Mouse (Mus musculus): Measurements from ENCODE around the gene Pdlim7.

The Pdlim7 gene

DNA sequence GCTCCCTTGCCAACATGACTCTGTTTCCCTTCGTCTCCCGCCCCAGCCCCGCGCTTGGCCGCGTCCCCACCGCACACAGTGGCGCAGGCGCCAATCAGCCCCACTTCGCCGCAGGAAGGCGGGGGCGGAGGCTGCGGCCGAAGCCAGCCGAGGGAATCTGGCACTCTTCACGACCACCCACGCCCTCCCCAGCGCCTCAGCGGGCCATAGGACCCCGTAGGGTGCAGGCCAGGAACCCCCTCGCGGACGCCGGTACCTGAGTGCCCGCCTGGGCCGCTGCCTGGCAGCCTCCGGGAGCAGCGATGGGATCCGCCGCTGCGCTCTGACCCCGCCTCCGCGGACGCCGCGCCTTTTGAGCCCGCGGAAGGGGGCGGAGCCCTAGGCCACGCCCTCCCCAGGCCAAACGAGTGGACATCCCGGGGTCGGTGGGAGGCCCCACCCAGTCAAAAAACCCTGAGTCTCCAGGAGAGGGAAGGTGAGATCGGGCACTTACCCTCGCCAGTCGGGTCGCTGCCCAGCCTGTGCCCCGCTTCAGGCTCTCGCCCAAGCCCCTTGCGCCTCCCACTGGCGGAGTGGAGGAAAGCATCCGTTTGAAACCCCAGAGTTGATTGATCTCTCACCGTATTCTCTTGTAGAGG, at the start of gene Pdlim7:
Pdlim7 (minus strand) TSS at position 566 of the 638 bp plus-strand sequence.
- in situ Hi-C loops (cut with MboI; ENCODE audit: low pct_unique_long_range_greater_than_20kb in 1 of 2, low sequenced_read_pairs in 2 of 2, unreplicated experiment in 1 of 2), result no loop called here

DNA sequence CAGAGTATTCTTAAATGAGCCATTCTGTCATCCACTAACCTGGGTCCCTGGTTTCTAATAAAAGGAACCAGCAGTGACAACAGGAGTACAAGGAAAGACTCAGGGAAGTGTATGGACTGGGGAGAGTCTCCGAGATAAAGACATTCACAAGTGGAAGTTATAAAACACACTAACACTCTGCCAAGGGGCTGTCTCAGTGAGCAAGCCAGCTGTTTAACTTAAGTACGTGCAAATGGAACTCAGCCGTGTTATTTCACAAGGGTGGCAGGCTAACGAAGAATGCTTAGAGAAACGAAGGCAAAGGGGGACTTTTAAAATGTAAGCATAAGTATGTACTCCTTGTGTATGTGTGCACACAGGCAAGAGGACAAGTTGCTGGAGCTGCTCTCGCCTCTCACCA, 44.0 kb upstream of the Pdlim7 start:
- in situ Hi-C loops (cut with MboI; ENCODE audit: low pct_unique_long_range_greater_than_20kb in 1 of 2, low sequenced_read_pairs in 2 of 2, unreplicated experiment in 1 of 2), result no loop called here

DNA sequence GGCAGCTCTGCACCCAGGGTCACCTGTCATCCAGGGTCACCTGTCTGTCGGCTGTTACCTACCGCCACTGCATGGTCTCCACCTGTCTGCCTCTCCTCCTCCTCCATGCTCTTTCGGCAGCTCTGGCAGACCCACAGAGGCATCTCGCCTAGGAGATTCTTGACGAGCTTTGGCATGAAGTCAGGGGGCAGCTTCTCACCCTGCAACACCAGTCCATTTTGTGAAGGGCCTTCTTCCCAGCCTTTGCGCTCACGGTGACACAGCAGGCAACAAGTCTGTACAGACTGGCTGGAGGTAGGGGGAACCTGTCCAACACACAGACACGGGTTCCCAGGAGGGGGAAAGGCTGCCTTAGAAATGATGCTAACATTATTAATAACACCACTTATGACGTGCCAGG, 42.4 kb upstream of the Pdlim7 start:
- in situ Hi-C loops (cut with MboI; ENCODE audit: low pct_unique_long_range_greater_than_20kb in 1 of 2, low sequenced_read_pairs in 2 of 2, unreplicated experiment in 1 of 2), result no loop called here

DNA sequence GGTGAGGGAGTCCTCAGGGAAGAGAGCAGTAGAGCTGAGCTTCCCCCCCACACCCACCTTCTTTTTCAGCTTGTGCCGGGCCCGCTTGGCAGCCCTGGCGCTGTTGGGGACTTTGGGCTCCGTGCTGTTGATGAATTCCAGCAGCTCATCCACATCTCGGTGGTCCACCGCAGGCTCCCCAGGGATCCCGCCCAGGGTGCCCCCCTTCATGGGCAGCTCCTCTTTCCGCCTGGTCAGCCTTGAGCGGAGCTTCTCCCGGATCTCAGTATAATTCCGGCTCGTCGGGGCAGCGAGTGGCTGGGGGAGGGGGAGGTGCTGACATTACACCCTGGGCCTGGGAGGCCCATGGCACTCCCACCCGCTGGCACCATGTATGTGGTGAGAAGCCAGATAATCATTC, 35.6 kb upstream of the Pdlim7 start:
- in situ Hi-C loops (cut with MboI; ENCODE audit: low pct_unique_long_range_greater_than_20kb in 1 of 2, low sequenced_read_pairs in 2 of 2, unreplicated experiment in 1 of 2), result no loop called here

DNA sequence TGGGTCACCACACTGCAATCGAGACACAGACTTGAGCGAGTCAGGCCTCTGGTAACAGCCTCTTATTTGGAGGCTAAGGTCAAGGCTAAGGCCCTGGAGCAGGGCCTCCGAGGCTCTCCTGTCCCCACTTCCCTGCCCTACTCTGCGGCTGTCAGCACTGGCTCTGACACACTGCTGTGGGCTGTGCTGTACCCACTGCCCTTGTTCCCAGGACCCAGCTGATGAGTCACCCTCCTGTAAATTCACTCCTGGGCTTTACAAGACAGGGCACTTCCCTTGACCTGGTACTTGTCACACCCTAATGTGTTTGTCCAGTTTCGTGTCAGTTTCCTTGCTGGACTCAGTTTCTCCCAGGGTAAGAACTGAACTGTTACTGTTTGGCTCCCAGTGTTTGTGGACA, 35.0 kb upstream of the Pdlim7 start:
- in situ Hi-C loops (cut with MboI; ENCODE audit: low pct_unique_long_range_greater_than_20kb in 1 of 2, low sequenced_read_pairs in 2 of 2, unreplicated experiment in 1 of 2), result no loop called here

- in situ Hi-C loops (cut with MboI; ENCODE audit: low pct_unique_long_range_greater_than_20kb in 1 of 2, low sequenced_read_pairs in 2 of 2, unreplicated experiment in 1 of 2), result no loop called here
Observed at GRCm38 (mm10) chr13:55547916-55548315, 34.4 kb upstream of the Pdlim7 start.

GRCm38 (mm10) chr13:55544792-55545191, 31.3 kb upstream of the Pdlim7 start:
- in situ Hi-C loops (cut with MboI; ENCODE audit: low pct_unique_long_range_greater_than_20kb in 1 of 2, low sequenced_read_pairs in 2 of 2, unreplicated experiment in 1 of 2), result no loop called here

GRCm38 (mm10) chr13:55543447-55543846, 30.0 kb upstream of the Pdlim7 start:
- in situ Hi-C loops (cut with MboI; ENCODE audit: low pct_unique_long_range_greater_than_20kb in 1 of 2, low sequenced_read_pairs in 2 of 2, unreplicated experiment in 1 of 2), result no loop called here

- in situ Hi-C loops (cut with MboI; ENCODE audit: low pct_unique_long_range_greater_than_20kb in 1 of 2, low sequenced_read_pairs in 2 of 2, unreplicated experiment in 1 of 2), result no loop called here
Observed at GRCm38 (mm10) chr13:55542891-55543290, 29.4 kb upstream of the Pdlim7 start.

- in situ Hi-C loops (cut with MboI; ENCODE audit: low pct_unique_long_range_greater_than_20kb in 1 of 2, low sequenced_read_pairs in 2 of 2, unreplicated experiment in 1 of 2), result no loop called here
Observed at GRCm38 (mm10) chr13:55540933-55541332, 27.5 kb upstream of the Pdlim7 start.

DNA sequence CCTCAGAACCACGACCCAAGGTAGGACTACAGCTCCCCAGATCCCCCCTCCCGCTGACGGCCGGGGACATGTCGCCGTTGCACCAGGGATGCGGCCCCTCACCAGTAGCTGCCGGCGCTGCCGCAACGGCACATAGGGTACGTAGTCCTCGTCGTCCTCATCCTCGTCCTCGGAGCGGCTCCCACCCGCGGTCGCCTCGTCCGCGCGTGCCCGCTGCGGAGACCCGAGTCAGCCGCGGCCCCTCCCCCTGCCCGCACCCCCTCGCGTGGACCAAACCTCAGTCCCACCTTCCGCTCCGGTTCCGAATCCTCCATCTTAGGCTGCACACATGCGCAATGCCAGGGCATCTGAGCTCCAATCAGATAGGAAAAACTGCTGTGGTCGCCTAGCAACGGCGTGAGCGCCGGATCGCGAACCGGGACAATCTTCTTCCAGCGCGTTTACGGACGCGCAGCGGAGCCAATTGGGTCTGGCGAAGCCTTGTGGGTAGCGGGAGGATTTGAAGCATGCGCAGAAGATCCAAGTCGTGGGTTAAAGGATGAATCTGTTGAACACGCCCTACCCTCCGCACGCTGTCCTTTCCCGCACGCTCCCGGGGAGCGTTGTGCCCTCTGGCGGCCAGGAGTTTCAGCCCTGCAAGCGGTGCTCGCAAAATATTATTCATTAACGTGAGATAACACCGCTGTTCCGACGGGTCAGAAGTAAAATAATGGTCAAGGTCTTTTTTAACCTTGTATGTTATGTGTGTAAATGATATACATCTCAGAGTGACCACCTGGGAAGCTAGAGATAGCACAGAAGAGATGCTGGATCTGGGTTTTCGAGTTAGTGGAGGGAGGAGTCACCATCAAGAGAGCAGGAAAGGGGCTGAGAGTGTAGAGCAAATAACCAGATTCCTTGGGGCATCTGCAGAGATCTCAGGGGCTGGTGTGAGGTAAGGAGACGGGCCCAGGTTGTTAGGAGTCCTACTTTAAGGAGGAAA, 23.0 kb upstream of the Pdlim7 start, which contains the start of gene Ddx41:
Ddx41 (minus strand) TSS at position 465 of the 982 bp plus-strand sequence.
- in situ Hi-C loops (cut with MboI; ENCODE audit: low pct_unique_long_range_greater_than_20kb in 1 of 2, low sequenced_read_pairs in 2 of 2, unreplicated experiment in 1 of 2), result loop anchor here in 1 of 2 experiments (5.0 kb wide), 1 partner anchor 59 kb away; no protein-coding TSS in a partner anchor

DNA sequence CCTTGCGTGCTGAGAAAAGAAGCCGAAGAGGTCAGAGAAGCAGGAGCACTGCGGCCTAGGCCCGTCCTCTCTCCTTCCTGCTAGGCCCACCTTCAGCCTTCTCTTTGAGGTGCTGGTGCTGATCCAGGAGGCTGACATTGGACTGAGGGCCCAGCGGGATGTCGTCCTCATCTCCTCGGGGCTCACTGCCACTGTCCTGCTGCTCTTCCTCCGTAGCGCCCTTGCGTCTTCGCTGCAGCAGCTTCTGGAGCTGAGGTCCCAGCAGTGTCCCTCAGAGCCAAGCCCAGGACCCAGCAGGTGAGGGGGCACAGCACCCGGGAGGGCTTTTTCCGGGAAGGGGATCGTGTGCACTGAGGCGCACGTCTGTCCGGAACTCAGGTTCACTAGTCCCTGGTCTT, 22.3 kb upstream of the Pdlim7 start:
- in situ Hi-C loops (cut with MboI; ENCODE audit: low pct_unique_long_range_greater_than_20kb in 1 of 2, low sequenced_read_pairs in 2 of 2, unreplicated experiment in 1 of 2), result loop anchor here in 1 of 2 experiments (5.0 kb wide), 1 partner anchor 58 kb away; no protein-coding TSS in a partner anchor

DNA sequence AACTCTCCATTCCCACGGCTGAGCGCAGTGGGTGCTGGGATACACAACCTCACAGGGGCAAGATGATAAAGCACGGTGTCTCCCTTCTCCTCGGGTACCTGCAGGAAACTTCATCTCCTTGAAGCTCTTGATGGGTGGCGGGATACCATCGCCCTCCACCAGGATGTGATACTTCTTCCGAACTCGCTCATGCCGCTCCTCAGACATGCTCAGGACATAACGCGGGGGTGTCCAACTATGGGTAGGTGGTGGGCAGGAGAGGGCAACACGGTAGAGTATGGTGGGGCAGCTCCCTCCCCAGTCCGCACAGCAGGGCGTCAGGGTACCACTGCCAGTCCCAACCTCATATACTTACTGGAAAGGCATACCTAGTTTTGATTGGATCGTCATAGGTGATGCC, 21.7 kb upstream of the Pdlim7 start:
- in situ Hi-C loops (cut with MboI; ENCODE audit: low pct_unique_long_range_greater_than_20kb in 1 of 2, low sequenced_read_pairs in 2 of 2, unreplicated experiment in 1 of 2), result loop anchor here in 1 of 2 experiments (5.0 kb wide), 1 partner anchor 58 kb away; no protein-coding TSS in a partner anchor

DNA sequence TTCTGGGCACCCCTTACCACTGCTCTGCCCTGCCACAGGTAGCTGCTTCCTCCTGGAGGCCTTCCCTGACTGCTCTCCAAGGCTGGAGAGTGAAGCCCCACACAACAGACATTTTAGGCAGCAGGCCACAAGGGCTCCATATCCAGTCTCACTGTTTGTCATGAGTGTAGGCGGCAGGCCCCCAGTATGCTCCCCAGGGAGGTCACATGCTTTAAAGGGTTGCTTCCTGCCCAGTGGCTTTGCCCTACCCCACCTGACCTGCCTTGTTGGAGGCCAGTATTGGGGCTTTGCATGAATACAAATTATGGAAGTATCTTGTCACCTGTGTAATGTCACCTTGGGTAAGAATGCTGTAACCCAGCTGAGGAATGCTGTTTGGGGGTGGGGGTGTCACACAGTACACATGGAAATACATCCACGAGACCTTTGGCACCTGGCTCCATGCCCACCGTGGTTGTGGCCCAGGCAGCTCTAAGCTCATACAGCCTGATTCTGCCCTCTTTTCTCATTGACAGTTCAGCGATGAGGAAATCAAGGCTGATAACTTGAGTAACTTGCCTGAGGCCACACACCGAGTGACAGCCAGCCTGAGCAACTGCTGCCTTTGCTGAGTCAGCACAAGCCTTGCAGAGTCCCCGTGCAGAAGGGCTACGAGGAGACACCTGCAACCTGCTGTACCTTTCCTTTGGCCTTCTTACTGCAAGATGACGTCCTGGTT, 15.9 kb upstream of the Pdlim7 start, which contains the start of gene Dok3:
Dok3 (minus strand) TSS at position 99 of the 718 bp plus-strand sequence.
- in situ Hi-C loops (cut with MboI; ENCODE audit: low pct_unique_long_range_greater_than_20kb in 1 of 2, low sequenced_read_pairs in 2 of 2, unreplicated experiment in 1 of 2), result no loop called here

- in situ Hi-C loops (cut with MboI; ENCODE audit: low pct_unique_long_range_greater_than_20kb in 1 of 2, low sequenced_read_pairs in 2 of 2, unreplicated experiment in 1 of 2), result no loop called here
Observed at GRCm38 (mm10) chr13:55527834-55528772, 14.6 kb upstream of the Pdlim7 start.

DNA sequence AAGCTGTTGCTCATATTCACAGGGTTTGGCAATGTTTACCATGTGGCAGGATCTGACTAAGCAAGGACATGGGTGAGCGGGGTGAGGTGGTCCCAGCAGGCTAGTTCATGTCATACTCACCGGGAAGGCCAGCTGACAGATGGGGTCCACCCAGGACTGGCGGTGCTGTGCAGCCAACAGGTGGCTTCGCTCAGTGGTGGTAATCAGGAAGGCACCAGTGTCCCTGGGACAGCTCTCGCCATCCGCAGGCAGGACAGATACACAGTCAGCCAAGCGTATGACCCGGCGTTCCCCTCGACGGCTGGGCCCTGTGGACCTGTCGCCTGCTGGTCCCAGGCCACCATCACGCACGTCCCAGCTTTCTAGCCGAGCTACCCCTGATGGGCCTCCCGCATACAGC, 13.7 kb upstream of the Pdlim7 start:
- in situ Hi-C loops (cut with MboI; ENCODE audit: low pct_unique_long_range_greater_than_20kb in 1 of 2, low sequenced_read_pairs in 2 of 2, unreplicated experiment in 1 of 2), result no loop called here

DNA sequence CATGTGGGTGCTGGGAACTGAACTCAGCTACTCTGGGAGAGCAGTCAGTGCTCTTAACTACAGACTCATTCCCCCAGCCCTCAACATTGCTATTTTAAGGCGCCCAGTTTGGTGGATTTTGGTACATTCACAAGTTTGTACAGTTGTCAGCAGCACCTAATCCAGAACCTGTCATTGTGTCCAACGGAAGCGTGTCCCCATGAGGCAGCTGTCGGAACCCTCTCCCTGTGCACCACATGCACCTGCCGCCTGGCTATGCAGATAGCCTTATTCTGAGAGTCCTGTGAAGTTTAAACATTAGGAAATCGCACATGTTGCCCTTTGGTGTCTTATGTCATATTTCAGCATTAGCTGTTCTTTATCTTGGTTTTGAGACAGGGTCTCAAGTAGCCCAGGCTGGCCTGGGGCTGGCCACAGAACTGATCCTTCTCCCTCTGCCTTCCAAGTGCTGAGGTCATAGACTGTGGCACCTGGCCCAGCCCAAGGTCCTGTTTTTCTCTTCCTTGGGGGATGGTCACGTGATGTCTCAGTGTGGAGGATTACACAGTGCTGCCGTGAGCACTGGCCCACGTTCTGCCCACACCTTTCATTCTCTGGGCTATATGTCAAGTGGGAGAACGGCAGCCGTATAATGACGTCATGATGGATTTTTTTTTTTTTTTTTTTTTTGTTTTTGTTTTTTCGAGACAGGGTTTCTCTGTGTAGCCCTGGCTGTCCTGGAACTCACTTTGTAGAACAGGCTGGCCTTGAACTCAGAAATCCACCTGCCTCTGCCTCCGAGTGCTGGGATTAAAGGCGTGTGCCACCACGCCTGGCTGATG, 12.5 kb upstream of the Pdlim7 start:
- in situ Hi-C loops (cut with MboI; ENCODE audit: low pct_unique_long_range_greater_than_20kb in 1 of 2, low sequenced_read_pairs in 2 of 2, unreplicated experiment in 1 of 2), result no loop called here

Data from mouse embryonic stem cell (cell line).